Mouse (Mus musculus): ENCODE results near the gene Wdr61. TPM values are rescaled to one million over a fixed set of nuclear protein-coding genes. Genes with fewer than 3 reads are reported as not detected.

Gene Wdr61
- 104 TPM for polyA plus RNA-seq (2017; shearing (Covaris generic))

GRCm38 (mm10) chr9:54733921-54734638 is at the start of gene Wdr61:
Wdr61 (minus strand) TSS chr9:54734519.

GRCm38 (mm10) chr9:54764561-54765217 is 30.4 kb upstream of the Wdr61 start, which contains the start of gene Crabp1:
Crabp1 (plus strand) TSS chr9:54764748.

GRCm38 (mm10) chr9:54698318-54699086 is 35.8 kb downstream of the Wdr61 start, which contains the start of gene Dnaja4:
Dnaja4 (plus strand) TSS chr9:54698873.

Other genes with a start within 250 kb of the Wdr61 start
- gene Dmxl2, start 232.9 kb downstream of the Wdr61 start, polyA plus RNA-seq (2017; shearing (Covaris generic)): not detected
- not detected for gene Sh2d7, start 195.5 kb downstream of the Wdr61 start, polyA plus RNA-seq (2017; shearing (Covaris generic))
- gene Cib2, start 174.3 kb downstream of the Wdr61 start, polyA plus RNA-seq (2017; shearing (Covaris generic)): 1.2 TPM
- 116 TPM for gene Idh3a, start 148.2 kb downstream of the Wdr61 start, polyA plus RNA-seq (2017; shearing (Covaris generic))
- gene Acsbg1, start 72.6 kb downstream of the Wdr61 start, polyA plus RNA-seq (2017; shearing (Covaris generic)): 52.7 TPM
- 9.4 TPM for gene Dnaja4, start 35.6 kb downstream of the Wdr61 start, polyA plus RNA-seq (2017; shearing (Covaris generic))
- not detected for gene Crabp1, start 30.2 kb upstream of the Wdr61 start, polyA plus RNA-seq (2017; shearing (Covaris generic))
- 27.8 TPM for gene Ireb2, start 129.3 kb upstream of the Wdr61 start, polyA plus RNA-seq (2017; shearing (Covaris generic))
- 0.38 TPM for gene Hykk, start 182.8 kb upstream of the Wdr61 start, polyA plus RNA-seq (2017; shearing (Covaris generic))
- gene Psma4, start 216.3 kb upstream of the Wdr61 start, polyA plus RNA-seq (2017; shearing (Covaris generic)): 273 TPM
- not detected for gene AY074887, start 216.5 kb upstream of the Wdr61 start, polyA plus RNA-seq (2017; shearing (Covaris generic))
- not detected for gene Chrna5, start 246.4 kb upstream of the Wdr61 start, polyA plus RNA-seq (2017; shearing (Covaris generic))

Data from inflammation-experienced regulatory T-cells, adult 16 weeks (primary cell).